Mouse (Mus musculus) Patski (cell line): ENCODE measurements around the gene Fam213b. TPM values are rescaled to one million over a fixed set of nuclear protein-coding genes. Genes with fewer than 3 reads are reported as not detected.

Experiments used
- ATAC-seq: fragments of 100-300 bp; one replicate; pipeline ENCODE4 v1.8.0; 2021
- CTCF ChIA-PET: fragments of 350-600 bp; sonication (Branson Sonifier 250); formaldehyde crosslinking; loops from one replicate; lab custom pipeline; 2022; ENCODE audit warnings: inconsistent platforms; lab: Charles Lee
- POLR2A ChIA-PET: fragments of 350-600 bp; sonication (Branson Sonifier 250); formaldehyde crosslinking; loops from one replicate; lab custom pipeline; 2022; ENCODE audit warnings: antibody characterized with exemption, inconsistent platforms; lab: Charles Lee
- DNase-seq: peaks from one replicate; pipeline ENCODE4 v3.0.0-alpha.2; 2011; ENCODE audit warnings: low read depth, low spot score
- H3K27me3 ChIP-seq: fragments of 371-371 bp; one replicate; pipeline ENCODE4 v1.5.1; 2021
- CTCF ChIP-seq: fragments of 100-300 bp; IDR thresholded peaks from one replicate; pipeline ENCODE4 v1.5.1; 2021
- in situ Hi-C: fragments of 300-500 bp; cut with MboI; formaldehyde crosslinking; loops from 3 replicates; pipeline ENCODE4 v1.11.1; 2018; ENCODE audit warnings: low pct_unique_long_range_greater_than_20kb, mixed read lengths
- polyA plus RNA-seq: library from polyadenylated mRNA; unstranded; gene quantifications from one replicate; pipeline ENCODE4 v1.2.3, GENCODE M21; 2021

Fam213b gene
- polyA plus RNA-seq, 1 experiment from 2014 or later, result 31.6 TPM

DNA sequence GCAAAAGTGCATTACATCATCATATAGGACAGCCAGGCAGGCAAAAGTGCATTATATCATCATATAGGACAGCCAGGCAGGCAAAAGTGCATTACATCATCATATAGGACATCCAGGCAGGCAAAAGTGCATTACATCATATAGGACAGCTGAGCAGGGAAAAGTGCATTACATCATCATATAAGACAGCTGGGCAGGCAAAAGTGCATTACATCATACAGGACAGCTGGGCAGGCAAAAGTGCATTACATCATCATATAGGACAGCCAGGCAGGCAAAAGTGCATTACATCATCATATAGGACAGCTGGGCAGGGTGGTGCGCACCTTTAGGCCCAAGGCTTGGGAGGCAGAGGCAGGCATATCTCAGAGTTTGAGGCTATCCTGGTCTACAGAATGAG is 46.2 kb downstream of the Fam213b start:
- ATAC-seq (no peak), DNase-seq (no peak)
- H3K27me3 ChIP-seq, result peaks cover 9% of the 10 kb centered on the region
- in situ Hi-C loops, result no loop called here
- POLR2A ChIA-PET, result no interaction called here
- CTCF ChIA-PET, result no interaction called here
- no peak for TF ChIP-seq CTCF

Other genes with a start within 250 kb of the Fam213b start
- gene Actrt2, start 231.3 kb downstream of the Fam213b start, polyA plus RNA-seq, result not detected
- gene Ttc34, start 61.7 kb downstream of the Fam213b start, polyA plus RNA-seq, result not detected
- gene Mmel1, start 29.6 kb downstream of the Fam213b start, polyA plus RNA-seq, result not detected
- 0.13 TPM for gene Tnfrsf14, start 29.4 kb upstream of the Fam213b start, polyA plus RNA-seq
- not detected for gene Hes5, start 61.8 kb upstream of the Fam213b start, polyA plus RNA-seq
- 29.1 TPM for gene Pank4, start 65.0 kb upstream of the Fam213b start, polyA plus RNA-seq
- gene Plch2, start 157.6 kb upstream of the Fam213b start, polyA plus RNA-seq, result 0.49 TPM
- gene Pex10, start 167.9 kb upstream of the Fam213b start, polyA plus RNA-seq, result 6.6 TPM
- 91.9 TPM for gene Rer1, start 187.2 kb upstream of the Fam213b start, polyA plus RNA-seq
- 3.6 TPM for gene Morn1, start 187.4 kb upstream of the Fam213b start, polyA plus RNA-seq